Mouse (Mus musculus) forebrain, embryonic 16.5 days (tissue): Measurements from ENCODE around the gene Ptprn2. TPM values are rescaled to one million over a fixed set of nuclear protein-coding genes. Genes with fewer than 3 reads are reported as not detected.

Source experiments
- ATAC-seq: fragments of 200-750 bp; cut with Nextera tagmentation; 2 replicates; pipeline ENCODE4 v1.8.0; 2017; ENCODE audit warnings: mild to moderate bottlenecking, moderate library complexity
- H3K27ac ChIP-seq: fragments of 300-500 bp; sonication (generic); 2 replicates; pipeline ENCODE4 v1.5.1; 2014; ENCODE audit warnings: low read length, control low read depth
- H3K27me3 ChIP-seq: fragments of 300-500 bp; sonication (generic); replicated peaks from 2 replicates; pipeline ENCODE4 v1.6.1; 2014; ENCODE audit warnings: low read length; ENCODE audit not compliant: control insufficient read depth, insufficient read depth
- H3K36me3 ChIP-seq: fragments of 300-500 bp; sonication (generic); 2 replicates; pipeline ENCODE4 v1.6.1; 2014; ENCODE audit not compliant: control insufficient read depth, insufficient read depth
- H3K4me1 ChIP-seq: fragments of 300-500 bp; sonication (generic); replicated peaks from 2 replicates; pipeline ENCODE4 v1.6.1; 2014; ENCODE audit warnings: low read length; ENCODE audit not compliant: control insufficient read depth, insufficient read depth
- H3K4me2 ChIP-seq: fragments of 300-500 bp; sonication (generic); 2 replicates; pipeline ENCODE4 v1.6.1; 2014; ENCODE audit warnings: mild to moderate bottlenecking, low read length, control low read depth
- H3K4me3 ChIP-seq: fragments of 300-500 bp; sonication (generic); replicated peaks from 2 replicates; pipeline ENCODE4 v1.5.1; 2014; ENCODE audit warnings: mild to moderate bottlenecking, low read length, control low read depth
- H3K9ac ChIP-seq: fragments of 300-500 bp; sonication (generic); replicated peaks from 2 replicates; pipeline ENCODE4 v1.6.1; 2014; ENCODE audit warnings: low read depth, low read length, control low read depth
- H3K9me3 ChIP-seq: fragments of 300-500 bp; sonication (generic); 2 replicates; pipeline ENCODE4 v1.6.1; 2016; ENCODE audit warnings: low read length; ENCODE audit not compliant: control insufficient read depth
- WGBS: fragments of 180-500 bp; shearing (Covaris S2); extraction: QIAGEN DNeasy Blood & Tissue Kit; methylation state at CpG from one replicate; pipeline ENCODE4 v1.1.7; 2014; 5-methylcytosine and 5-hydroxymethylcytosine counted together
- polyA plus RNA-seq: library from polyadenylated mRNA; unstranded; fragments of >200 nt; fragmentation: Nextera tagmentation; extraction: Ambion mirVana; gene quantifications from 2 replicates; pipeline ENCODE4 v1.2.1, GENCODE M21; 2015

The Ptprn2 gene
- polyA plus RNA-seq, 1 experiment from 2014 or later = 11.5 TPM

DNA sequence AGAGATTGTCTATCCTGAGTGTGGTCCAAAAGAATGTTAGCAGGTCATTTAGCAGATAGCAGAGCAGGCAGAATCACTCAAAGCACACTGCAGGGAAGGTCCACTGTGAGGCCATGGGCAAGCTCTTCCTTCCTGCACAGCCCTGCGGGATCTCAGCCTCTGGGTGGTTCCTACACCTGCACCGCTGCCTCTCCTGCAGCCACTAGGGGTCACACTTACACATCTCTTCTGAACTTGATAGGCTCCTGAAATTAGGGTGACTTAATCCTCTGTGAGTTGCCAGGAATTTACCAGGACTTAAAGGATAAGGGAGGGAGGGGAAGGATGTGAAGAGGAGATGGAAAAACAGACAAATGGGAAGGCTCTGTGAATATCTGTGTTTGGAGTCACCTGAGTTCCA lies 549.7 kb downstream of the Ptprn2 start:
- H3K4me2 ChIP-seq = no peak overlapping the region
- H3K27ac ChIP-seq = no peak overlapping the region
- ATAC-seq = peak; percentile 75
- no peaks in the 10 kb centered on the region for H3K9me3 ChIP-seq
- H3K27me3 ChIP-seq = peaks cover 2% of the 10 kb centered on the region; the same call in 1 of the 2 replicates
- 0% methylated on average over 2 of the region's 2 CpGs for WGBS
- peaks cover 14% of the 10 kb centered on the region for H3K4me1 ChIP-seq
- H3K9ac ChIP-seq = no peak overlapping the region
- H3K4me3 ChIP-seq = no peak overlapping the region
- H3K36me3 ChIP-seq = no peaks in the 10 kb centered on the region

- 0 out of 2 replicates have a peak, but pooled peaks cover 3% of the 10 kb centered on the region for H3K9me3 ChIP-seq
- peaks cover 10% of the 10 kb centered on the region for H3K4me1 ChIP-seq
- no peak overlapping the region for H3K9ac ChIP-seq
- no peak overlapping the region for H3K4me2 ChIP-seq
- H3K27me3 ChIP-seq = peaks cover 2% of the 10 kb centered on the region; the same call in 1 of the 2 replicates
- peak; percentile 53 for ATAC-seq
- 12% methylated on average over 3 of the region's 3 CpGs for WGBS
- no peak overlapping the region for H3K4me3 ChIP-seq
- 0 out of 2 replicates have a peak overlapping the region, but pooled peaks have one; percentile 14 for H3K27ac ChIP-seq
- H3K36me3 ChIP-seq = no peaks in the 10 kb centered on the region
Observed at GRCm38 (mm10) chr12:117039411-117039810, 553.9 kb downstream of the Ptprn2 start.

DNA sequence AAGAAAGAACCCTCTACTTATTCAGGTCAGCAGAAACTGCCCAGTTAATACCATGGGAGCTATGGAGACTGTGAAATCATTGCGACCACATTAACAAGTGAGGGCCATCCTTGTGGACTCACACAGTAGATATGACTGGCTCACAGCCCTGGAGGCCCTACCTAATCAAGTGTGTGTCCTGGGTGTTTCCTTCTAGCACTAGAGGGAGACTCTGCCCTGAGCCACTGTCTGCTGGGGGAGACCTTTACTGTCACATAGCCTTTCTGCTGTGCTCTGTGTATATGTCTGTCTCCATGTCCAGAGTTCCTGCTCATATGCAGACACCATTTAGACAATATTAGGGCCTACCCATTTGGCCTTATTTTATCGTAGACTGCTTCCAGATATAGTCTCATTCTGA lies 555.9 kb downstream of the Ptprn2 start:
- 97% methylated on average over 2 of the region's 2 CpGs for WGBS
- Histone ChIP-seq H3K27me3 (peaks cover 2% of the 10 kb centered on the region; the same call in 1 of the 2 replicates), H3K9ac (no peak overlapping the region), H3K4me2 (no peak overlapping the region), H3K4me1 (peaks cover 5% of the 10 kb centered on the region), H3K36me3 (no peaks in the 10 kb centered on the region), H3K27ac (no peak overlapping the region), H3K4me3 (no peak overlapping the region), H3K9me3 (0 out of 2 replicates have a peak, but pooled peaks cover 3% of the 10 kb centered on the region)
- ATAC-seq = no peak

- 0 out of 2 replicates have a peak, but pooled peaks cover 3% of the 10 kb centered on the region for H3K9me3 ChIP-seq
- WGBS = 83% methylated on average over 7 of the region's 7 CpGs
- no peak overlapping the region for H3K9ac ChIP-seq
- no peak for ATAC-seq
- H3K4me2 ChIP-seq = no peak overlapping the region
- H3K4me1 ChIP-seq = peaks cover 11% of the 10 kb centered on the region
- H3K4me3 ChIP-seq = no peak overlapping the region
- no peak overlapping the region for H3K27ac ChIP-seq
- no peaks in the 10 kb centered on the region for H3K36me3 ChIP-seq
- 0 out of 2 replicates have a peak, but pooled peaks cover 4% of the 10 kb centered on the region for H3K27me3 ChIP-seq
Observed at GRCm38 (mm10) chr12:117042706-117043105, 557.2 kb downstream of the Ptprn2 start.

- Histone ChIP-seq H3K4me2 (no peak overlapping the region), H3K9me3 (no peaks in the 10 kb centered on the region), H3K27ac (peak overlapping the region; percentile 37; the same call in 1 of the 2 replicates), H3K4me3 (no peak overlapping the region), H3K27me3 (peaks cover 15% of the 10 kb centered on the region), H3K4me1 (peaks cover 11% of the 10 kb centered on the region), H3K36me3 (no peaks in the 10 kb centered on the region), H3K9ac (peak overlapping the region; percentile 35)
- 8% methylated on average over 3 of the region's 3 CpGs for WGBS
- ATAC-seq = peak; percentile 32; the same call in 1 of the 2 replicates
Observed at GRCm38 (mm10) chr12:117047384-117048251, 562.1 kb downstream of the Ptprn2 start.

GRCm38 (mm10) chr12:117049829-117050228 lies 564.3 kb downstream of the Ptprn2 start:
- H3K27ac ChIP-seq = no peak overlapping the region
- 22% methylated on average over 10 of the region's 10 CpGs for WGBS

GRCm38 (mm10) chr12:117053223-117053850 lies 567.8 kb downstream of the Ptprn2 start:
- no peak for ATAC-seq
- WGBS = 32% methylated on average over 9 of the region's 9 CpGs
- H3K36me3 ChIP-seq = no peaks in the 10 kb centered on the region
- peak overlapping the region; percentile 45 for H3K4me2 ChIP-seq
- H3K4me3 ChIP-seq = no peak overlapping the region
- H3K9ac ChIP-seq = peak overlapping the region; percentile 7; the same call in 1 of the 2 replicates
- no peaks in the 10 kb centered on the region for H3K9me3 ChIP-seq
- peaks cover 28% of the 10 kb centered on the region for H3K27me3 ChIP-seq
- H3K4me1 ChIP-seq = peaks cover 23% of the 10 kb centered on the region
- peak overlapping the region; percentile 79 for H3K27ac ChIP-seq

More at GRCm38 (mm10) chr12:117049829-117050228, 564.3 kb downstream of the Ptprn2 start:
- no peak overlapping the region for H3K9ac ChIP-seq
- peaks cover 19% of the 10 kb centered on the region for H3K27me3 ChIP-seq
- H3K36me3 ChIP-seq = no peaks in the 10 kb centered on the region
- no peaks in the 10 kb centered on the region for H3K9me3 ChIP-seq
- peaks cover 31% of the 10 kb centered on the region for H3K4me1 ChIP-seq
- H3K4me3 ChIP-seq = no peak overlapping the region
- ATAC-seq = no peak
- no peak overlapping the region for H3K4me2 ChIP-seq

DNA sequence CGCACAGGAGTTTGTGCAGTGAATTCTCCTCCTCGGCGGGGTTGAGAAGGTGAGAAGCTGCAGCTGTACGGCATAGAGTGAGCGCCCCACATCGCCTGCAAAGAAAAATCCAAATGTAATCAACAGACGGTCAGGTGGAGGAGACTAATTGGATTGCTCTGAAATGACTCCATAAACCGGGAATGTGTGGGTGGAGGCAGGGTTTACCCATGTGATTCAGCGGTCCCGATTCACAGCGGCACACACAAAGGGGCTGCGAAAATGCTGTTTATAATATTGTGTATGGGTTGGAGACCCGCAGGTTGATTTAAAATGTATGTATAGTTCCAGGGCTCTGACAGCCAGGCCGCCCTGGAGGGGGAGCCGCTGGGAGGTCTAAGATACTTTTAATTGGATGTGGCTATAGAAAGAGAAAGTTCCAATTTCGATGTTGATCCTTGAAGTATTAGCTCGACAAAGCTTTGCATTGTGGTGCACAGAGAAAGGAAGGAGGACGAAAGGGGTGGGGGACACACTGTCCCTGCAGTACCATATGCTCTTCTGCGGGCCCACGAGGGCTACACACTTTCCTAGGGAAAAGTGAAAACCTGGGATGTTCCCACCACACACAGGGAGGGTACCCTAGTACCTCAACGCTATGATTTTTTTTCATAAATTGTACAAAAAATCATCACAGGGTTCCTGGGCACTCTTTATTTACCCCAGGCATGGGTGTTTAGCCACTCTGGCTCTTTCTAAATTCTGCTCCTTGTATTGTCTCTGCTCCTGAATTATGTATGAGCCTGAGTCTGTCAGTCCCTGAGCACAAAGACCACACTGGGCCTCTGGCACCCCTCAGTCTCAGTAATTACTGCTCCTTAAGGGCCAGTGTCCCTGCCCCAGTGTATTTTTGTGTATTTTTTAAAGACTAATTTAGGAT lies 568.6 kb downstream of the Ptprn2 start:
- Histone ChIP-seq H3K36me3 (no peaks in the 10 kb centered on the region), H3K9ac (peak overlapping the region; percentile 12; the same call in 1 of the 2 replicates), H3K4me2 (peak overlapping the region; percentile 45), H3K27me3 (peaks cover 27% of the 10 kb centered on the region), H3K9me3 (no peaks in the 10 kb centered on the region), H3K27ac (peak overlapping the region; percentile 79), H3K4me1 (peaks cover 23% of the 10 kb centered on the region), H3K4me3 (no peak overlapping the region; the same call in 1 of the 2 replicates)
- peak; percentile 89 for ATAC-seq
- WGBS = 1% methylated on average over 21 of the region's 21 CpGs
